Mouse (Mus musculus) urinary bladder, postnatal 25 days (tissue): ENCODE data around the gene Inha.

Experiments used
- DNase-seq: peaks from one replicate; pipeline ENCODE4 v3.0.0; 2022; ENCODE audit warnings: low spot score

The Inha gene

GRCm38 (mm10) chr1:75521321-75522031 lies 14.6 kb downstream of the Inha start, which contains the start of gene Stk11ip:
Stk11ip (plus strand) TSS chr1:75521529.
- DNase-seq = peak; percentile 88

- DNase-seq = no peak
These were observed 17.8 kb downstream of the Inha start for GRCm38 (mm10) chr1:75524679-75525078.

- no peak for DNase-seq
These were observed 23.7 kb downstream of the Inha start for GRCm38 (mm10) chr1:75530546-75530945.

GRCm38 (mm10) chr1:75532280-75533172 lies 25.6 kb downstream of the Inha start:
- DNase-seq = no peak

GRCm38 (mm10) chr1:75533325-75534252 lies 26.7 kb downstream of the Inha start:
- no peak for DNase-seq

GRCm38 (mm10) chr1:75537587-75537986 lies 30.7 kb downstream of the Inha start:
- no peak for DNase-seq

- no peak for DNase-seq
These were observed 31.8 kb downstream of the Inha start for GRCm38 (mm10) chr1:75538597-75539190.

- no peak for DNase-seq
These were observed 34.6 kb downstream of the Inha start for GRCm38 (mm10) chr1:75541496-75541895.

GRCm38 (mm10) chr1:75544351-75544750 lies 37.5 kb downstream of the Inha start:
- no peak for DNase-seq

- peak; percentile 57 for DNase-seq
These were observed 39.4 kb downstream of the Inha start, which contains the start of gene Slc4a3 for GRCm38 (mm10) chr1:75545965-75546956. Slc4a3 (plus strand) TSS chr1:75546266.

- DNase-seq = no peak
These were observed 40.5 kb downstream of the Inha start for GRCm38 (mm10) chr1:75547351-75547750.

GRCm38 (mm10) chr1:75548083-75548482 lies 41.2 kb downstream of the Inha start:
- no peak for DNase-seq

GRCm38 (mm10) chr1:75548871-75549270 lies 42.0 kb downstream of the Inha start:
- no peak for DNase-seq

GRCm38 (mm10) chr1:75549289-75550279 lies 42.7 kb downstream of the Inha start:
- no peak for DNase-seq

- DNase-seq = no peak
These were observed 43.7 kb downstream of the Inha start for GRCm38 (mm10) chr1:75550586-75550985.

GRCm38 (mm10) chr1:75555680-75556079 lies 48.8 kb downstream of the Inha start:
- no peak for DNase-seq

- DNase-seq = no peak
These were observed 49.4 kb downstream of the Inha start for GRCm38 (mm10) chr1:75556143-75556781.

GRCm38 (mm10) chr1:75557041-75557440 lies 50.2 kb downstream of the Inha start:
- no peak for DNase-seq
